Mouse (Mus musculus) large intestine, adult 2 months (tissue): Measurements from ENCODE around the gene Rrp15. TPM values are rescaled to one million over a fixed set of nuclear protein-coding genes. Genes with fewer than 3 reads are reported as not detected.

Experiments used
- DNase-seq: peaks from one replicate; pipeline ENCODE4 v3.0.0-alpha.2; 2012; ENCODE audit warnings: low read depth, low spot score
- WGBS: fragments of 180-500 bp; shearing (Covaris S2); methylation state at CpG from one replicate; pipeline ENCODE4 v1.1.7; 2018; 5-methylcytosine and 5-hydroxymethylcytosine counted together
- polyA plus RNA-seq: library from polyadenylated mRNA; depleted of rRNA; stranded (reverse); fragments of >200 nt; gene quantifications from 2 replicates; pipeline ENCODE4 v1.2.3, GENCODE M21; 2012; rRNA removed

The Rrp15 gene
- polyA plus RNA-seq, 1 experiment, result 2.3 TPM

DNA sequence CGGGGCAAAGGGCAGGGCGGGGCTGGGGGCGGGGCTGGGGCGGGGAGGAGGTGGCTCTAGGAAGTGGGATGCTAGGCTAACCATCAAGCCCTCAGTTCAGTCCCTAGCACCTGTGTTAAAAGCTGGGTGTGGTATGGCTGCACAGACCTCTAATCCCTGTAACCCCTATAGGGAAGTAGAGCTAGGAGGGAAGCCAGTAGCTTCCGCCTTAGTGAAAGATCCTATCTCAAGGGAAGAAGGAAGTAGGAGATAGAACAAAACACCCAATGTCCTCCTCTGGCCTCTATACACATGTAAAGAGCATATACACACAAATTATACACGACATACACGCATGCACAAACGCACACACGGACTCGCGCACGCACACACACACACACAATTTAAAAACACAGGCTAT is 71.5 kb downstream of the Rrp15 start:
- DNase-seq, result no peak
- WGBS, result 73% methylated on average over 12 of the region's 12 CpGs

DNA sequence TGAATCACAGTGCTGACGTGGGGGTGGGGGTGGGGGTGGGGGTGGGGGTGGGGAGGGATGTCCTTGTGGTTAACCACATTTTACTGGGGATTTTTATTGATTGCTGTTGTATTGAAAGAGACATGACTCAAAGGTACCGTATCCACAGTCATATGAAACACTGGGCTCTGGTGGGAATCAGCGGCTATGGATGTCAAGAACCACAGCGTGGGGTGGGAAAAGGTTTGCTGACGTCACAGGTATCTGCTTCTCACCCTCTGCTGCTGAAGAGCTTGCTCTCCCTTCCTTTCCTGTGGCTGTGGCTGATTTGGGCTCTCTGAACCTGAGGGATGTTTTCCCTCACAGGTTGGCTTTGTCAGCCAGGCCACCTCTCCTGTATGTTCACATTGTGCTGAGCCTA is 73.0 kb downstream of the Rrp15 start:
- 68% methylated on average over 5 of the region's 5 CpGs for WGBS
- no peak for DNase-seq

DNA sequence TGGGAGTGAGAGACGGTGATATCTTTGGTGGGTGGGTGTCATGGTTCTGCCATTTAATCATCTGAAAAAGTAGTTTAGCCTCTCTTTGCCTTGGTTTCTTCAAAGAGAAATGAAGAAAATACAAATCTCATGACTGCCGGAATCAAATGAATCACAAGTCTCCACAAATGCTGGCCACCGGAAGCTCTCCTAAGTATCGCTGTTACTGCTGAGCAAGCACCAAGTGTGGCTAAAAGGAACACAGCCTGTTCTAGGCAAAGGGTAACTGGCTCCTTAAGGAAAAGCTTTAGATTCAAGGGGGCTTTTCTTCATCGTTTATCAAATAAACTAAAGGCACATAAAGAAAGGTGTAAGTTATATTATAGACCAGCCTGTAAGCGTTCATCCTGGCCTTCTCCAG is 73.9 kb downstream of the Rrp15 start:
- no peak for DNase-seq
- 76% methylated on average over 6 of the region's 6 CpGs for whole genome bisulfite sequencing

DNA sequence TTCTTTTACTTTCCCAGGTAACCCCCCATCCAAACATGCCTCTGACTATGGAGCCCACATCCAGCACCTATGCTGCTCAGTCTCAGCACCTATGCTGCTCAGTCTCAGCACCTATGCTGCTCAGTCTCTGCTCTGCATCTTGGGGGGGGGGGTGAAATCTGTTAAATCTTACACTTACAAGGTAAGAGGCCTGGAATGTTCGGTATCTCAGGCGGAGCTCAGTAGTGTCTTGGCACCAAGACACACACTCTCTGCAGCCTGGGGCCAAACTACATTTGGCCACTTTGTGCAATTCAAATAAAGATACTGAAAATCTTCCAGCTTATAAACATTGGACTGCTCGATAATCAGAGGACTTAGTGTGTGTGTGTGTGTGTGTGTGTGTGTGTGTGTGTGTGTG is 74.5 kb downstream of the Rrp15 start:
- DNase-seq, result no peak
- WGBS, result 42% methylated on average over 3 of the region's 3 CpGs

DNA sequence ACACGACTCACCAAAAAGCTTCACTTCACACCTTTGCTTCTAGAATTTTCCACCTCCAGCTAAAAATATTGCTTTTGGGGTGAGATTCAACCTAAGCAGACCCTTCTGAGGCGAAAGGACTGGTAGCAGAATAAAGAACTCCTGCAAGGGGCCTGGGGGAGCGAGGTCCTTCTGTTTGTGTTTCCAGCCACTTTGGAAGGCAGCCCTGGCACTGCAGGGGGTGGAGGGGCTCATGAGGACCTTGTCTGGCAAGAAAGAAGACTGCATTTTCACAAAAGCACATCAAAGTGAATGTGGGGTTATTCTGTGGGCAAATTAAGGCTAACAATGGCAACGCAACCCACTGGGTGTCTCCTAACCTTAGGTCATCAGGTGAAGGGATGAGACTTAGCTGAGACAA is 76.0 kb downstream of the Rrp15 start:
- 81% methylated on average over 4 of the region's 4 CpGs for WGBS
- no peak for DNase-seq

Other genes with a start within 250 kb of the Rrp15 start
- 0.52 and 0.66 TPM in 2 replicates for gene Tgfb2, start 43.4 kb downstream of the Rrp15 start, polyA plus RNA-seq
- gene D1Pas1, start 218.1 kb upstream of the Rrp15 start, polyA plus RNA-seq, result not detected in 2 replicates